Mouse (Mus musculus) embryo, embryonic 10.5 days (tissue): ENCODE results near the gene Gm14410.
"Not testable (repeated sequence)": the region's sequence is repeated elsewhere in the genome, so short reads cannot be mapped to it uniquely, and the experiment has no call there.

ENCODE experiments used
- DNase-seq: peaks from one replicate; pipeline ENCODE4 v3.0.0-alpha.2; 2015; ENCODE audit warnings: low spot score

The Gm14410 gene

GRCm38 (mm10) chr2:177206341-177206740, at the start of gene Gm14410:
Gene Gm14410 (minus strand): TSS chr2:177206421.
- not testable (repeated sequence) for DNase-seq

- DNase-seq, result not testable (repeated sequence)
These were observed 41.2 kb upstream of the Gm14410 start for GRCm38 (mm10) chr2:177247449-177247848.

DNA sequence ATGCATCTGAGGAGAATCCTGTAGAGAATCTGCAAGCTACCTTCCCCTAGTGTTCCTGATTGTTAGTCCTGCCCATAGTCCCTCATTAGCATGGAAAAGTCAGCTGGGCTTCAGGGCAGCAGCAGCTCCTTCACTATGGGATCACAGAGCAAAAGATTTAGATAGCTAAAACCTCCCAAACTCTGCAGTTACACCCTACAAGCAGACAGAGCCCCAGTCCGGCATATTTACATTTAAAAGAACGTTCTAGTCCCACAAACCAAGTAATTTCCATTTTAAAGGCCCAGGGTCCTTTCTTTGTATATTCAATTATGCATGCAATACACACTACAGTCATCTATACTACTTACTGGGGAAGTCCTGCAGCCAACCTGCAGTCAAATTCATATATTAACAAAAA, 24.2 kb upstream of the Gm14410 start:
- not testable (repeated sequence) for DNase-seq

DNA sequence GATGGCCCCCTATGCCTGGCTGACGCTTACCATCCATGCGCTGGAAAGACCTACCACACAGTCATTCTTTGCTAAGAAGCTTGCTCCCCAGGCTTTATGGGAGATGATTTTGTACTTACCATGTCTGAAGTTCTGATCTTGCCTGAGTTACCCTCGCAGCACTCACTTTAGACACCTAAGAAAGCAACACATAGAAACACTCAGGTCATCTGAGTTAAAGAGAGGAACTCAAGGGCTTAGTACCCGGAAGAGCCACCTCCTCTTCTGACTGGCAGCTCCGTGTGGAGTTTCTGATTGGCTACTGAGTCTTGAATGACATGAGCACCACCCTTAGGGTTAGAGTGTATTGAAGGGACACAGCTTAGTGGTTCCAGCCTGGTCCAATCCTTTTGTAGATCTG, 33.5 kb downstream of the Gm14410 start:
- not testable (repeated sequence) for DNase-seq
